Mouse (Mus musculus): ENCODE data around the gene Inca1. TPM values are rescaled to one million over a fixed set of nuclear protein-coding genes. Genes with fewer than 3 reads are reported as not detected.

Gene Inca1
- polyA plus RNA-seq, 1 experiment, result 0.42 TPM

GRCm38 (mm10) chr11:70648512-70648911 is 51.4 kb downstream of the Inca1 start:
- peaks cover 76% of the 10 kb centered on the region for H3K36me3 ChIP-seq (ENCODE audit: control insufficient read depth, insufficient read depth)
- no peaks in the 10 kb centered on the region for H3K27me3 ChIP-seq (ENCODE audit: control insufficient read depth, insufficient read depth, insufficient read length)
- H3K79me3 ChIP-seq (ENCODE audit: low read depth), result peaks cover 54% of the 10 kb centered on the region
- H3K79me2 ChIP-seq (ENCODE audit: control insufficient read depth, insufficient read depth), result peaks cover 86% of the 10 kb centered on the region
- peak overlapping the region; percentile 25 for H3ac ChIP-seq (ENCODE audit: control insufficient read depth, insufficient read length, low read depth)
- peak overlapping the region; percentile 52 for H3K4me3 ChIP-seq (ENCODE audit: insufficient read depth, poor library complexity, severe bottlenecking)
- TF ChIP-seq MYOD1 (IDR thresholded peaks at IDR 0.05; ENCODE audit: control insufficient read depth, insufficient read length, low read depth) (no peak), CEBPB (IDR thresholded peaks at IDR 0.05; ENCODE audit: low read depth) (no peak), USF1 (IDR thresholded peaks at IDR 0.05; ENCODE audit: low read depth) (no peak), MAX (IDR thresholded peaks at IDR 0.05) (no peak), CTCF (IDR thresholded peaks at IDR 0.05; ENCODE audit: control insufficient read depth, insufficient read depth, insufficient read length) (no peak), FOSL1 (IDR thresholded peaks at IDR 0.05; ENCODE audit: insufficient read depth, low read length, poor library complexity, severe bottlenecking) (no peak), MYOG (IDR thresholded peaks at IDR 0.05; ENCODE audit: control insufficient read depth, extremely low read depth, insufficient read length) (no peak)

- Histone ChIP-seq H3ac (ENCODE audit: control insufficient read depth, insufficient read length, low read depth) (peak overlapping the region; percentile 67), H3K79me2 (ENCODE audit: control insufficient read depth, insufficient read depth) (peaks cover 80% of the 10 kb centered on the region), H3K36me3 (ENCODE audit: control insufficient read depth, insufficient read depth) (peaks cover 74% of the 10 kb centered on the region), H3K27me3 (ENCODE audit: control insufficient read depth, insufficient read depth, insufficient read length) (no peaks in the 10 kb centered on the region), H3K4me3 (ENCODE audit: insufficient read depth, poor library complexity, severe bottlenecking) (peak overlapping the region; percentile 52), H3K79me3 (ENCODE audit: low read depth) (peaks cover 48% of the 10 kb centered on the region)
- TF ChIP-seq MYOG (IDR thresholded peaks at IDR 0.05; ENCODE audit: control insufficient read depth, extremely low read depth, insufficient read length) (no peak), FOSL1 (IDR thresholded peaks at IDR 0.05; ENCODE audit: insufficient read depth, low read length, poor library complexity, severe bottlenecking) (no peak), MAX (IDR thresholded peaks at IDR 0.05) (peak; percentile 45), MYOD1 (IDR thresholded peaks at IDR 0.05; ENCODE audit: control insufficient read depth, insufficient read length, low read depth) (no peak), CTCF (IDR thresholded peaks at IDR 0.05; ENCODE audit: control insufficient read depth, insufficient read depth, insufficient read length) (no peak), CEBPB (IDR thresholded peaks at IDR 0.05; ENCODE audit: low read depth) (no peak), USF1 (IDR thresholded peaks at IDR 0.05; ENCODE audit: low read depth) (no peak)
Measured at GRCm38 (mm10) chr11:70647716-70648420, 52.1 kb downstream of the Inca1 start.

GRCm38 (mm10) chr11:70646691-70647650 is 53.0 kb downstream of the Inca1 start, which contains the start of the genes Rnf167 and Slc25a11:
Gene Rnf167 (plus strand): TSS chr11:70647235.
Gene Slc25a11 (minus strand): TSS chr11:70647479.
- peak within 1 kb of the TSS; percentile 94 for H3ac ChIP-seq (ENCODE audit: control insufficient read depth, insufficient read length, low read depth)

GRCm38 (mm10) chr11:70646259-70646555 is 53.7 kb downstream of the Inca1 start:
- H3K79me3 ChIP-seq (ENCODE audit: low read depth), result peaks cover 31% of the 10 kb centered on the region
- H3K27me3 ChIP-seq (ENCODE audit: control insufficient read depth, insufficient read depth, insufficient read length), result no peaks in the 10 kb centered on the region
- H3ac ChIP-seq (ENCODE audit: control insufficient read depth, insufficient read length, low read depth), result peak overlapping the region; percentile 94
- H3K79me2 ChIP-seq (ENCODE audit: control insufficient read depth, insufficient read depth), result peaks cover 63% of the 10 kb centered on the region
- peaks cover 57% of the 10 kb centered on the region for H3K36me3 ChIP-seq (ENCODE audit: control insufficient read depth, insufficient read depth)
- TF ChIP-seq USF1 (IDR thresholded peaks at IDR 0.05; ENCODE audit: low read depth) (no peak), MYOD1 (IDR thresholded peaks at IDR 0.05; ENCODE audit: control insufficient read depth, insufficient read length, low read depth) (no peak), MYOG (IDR thresholded peaks at IDR 0.05; ENCODE audit: control insufficient read depth, extremely low read depth, insufficient read length) (no peak), CTCF (IDR thresholded peaks at IDR 0.05; ENCODE audit: control insufficient read depth, insufficient read depth, insufficient read length) (no peak), FOSL1 (IDR thresholded peaks at IDR 0.05; ENCODE audit: insufficient read depth, low read length, poor library complexity, severe bottlenecking) (no peak), MAX (IDR thresholded peaks at IDR 0.05) (no peak), CEBPB (IDR thresholded peaks at IDR 0.05; ENCODE audit: low read depth) (no peak)
- H3K4me3 ChIP-seq (ENCODE audit: insufficient read depth, poor library complexity, severe bottlenecking), result peak overlapping the region; percentile 92

More at GRCm38 (mm10) chr11:70646691-70647650, 53.0 kb downstream of the Inca1 start, which contains the start of the genes Rnf167 and Slc25a11:
- Histone ChIP-seq H3K79me3 (ENCODE audit: low read depth) (peaks cover 39% of the 10 kb centered on the region), H3K27me3 (ENCODE audit: control insufficient read depth, insufficient read depth, insufficient read length) (no peaks in the 10 kb centered on the region), H3K36me3 (ENCODE audit: control insufficient read depth, insufficient read depth) (peaks cover 65% of the 10 kb centered on the region), H3K4me3 (ENCODE audit: insufficient read depth, poor library complexity, severe bottlenecking) (peak within 1 kb of the TSS; percentile 92), H3K79me2 (ENCODE audit: control insufficient read depth, insufficient read depth) (peaks cover 71% of the 10 kb centered on the region)
- TF ChIP-seq CTCF (IDR thresholded peaks at IDR 0.05; ENCODE audit: control insufficient read depth, insufficient read depth, insufficient read length) (peak; percentile 21), MYOG (IDR thresholded peaks at IDR 0.05; ENCODE audit: control insufficient read depth, extremely low read depth, insufficient read length) (no peak), MAX (IDR thresholded peaks at IDR 0.05) (peak; percentile 24), CEBPB (IDR thresholded peaks at IDR 0.05; ENCODE audit: low read depth) (no peak), USF1 (IDR thresholded peaks at IDR 0.05; ENCODE audit: low read depth) (no peak), FOSL1 (IDR thresholded peaks at IDR 0.05; ENCODE audit: insufficient read depth, low read length, poor library complexity, severe bottlenecking) (no peak), MYOD1 (IDR thresholded peaks at IDR 0.05; ENCODE audit: control insufficient read depth, insufficient read length, low read depth) (no peak)

All from C2C12 (cell line).